Mouse (Mus musculus): ENCODE data around the gene Depdc5.

Gene Depdc5

GRCm38 (mm10) chr5:32907496-32907895, 44.0 kb downstream of the Depdc5 start:
- in situ Hi-C loops (cut with MboI, MseI), result no loop called here

- in situ Hi-C loops (cut with MboI, MseI), result loop anchor here in 1 of 2 experiments (10.0 kb wide), 1 partner anchor 121 kb away; no protein-coding TSS in a partner anchor
Measured at GRCm38 (mm10) chr5:32914071-32914470, 50.6 kb downstream of the Depdc5 start.

GRCm38 (mm10) chr5:32919281-32919680, 55.8 kb downstream of the Depdc5 start:
- in situ Hi-C loops (cut with MboI, MseI), result loop anchor here in 1 of 2 experiments (10.0 kb wide), 1 partner anchor 116 kb away; no protein-coding TSS in a partner anchor

- in situ Hi-C loops (cut with MboI, MseI), result no loop called here
Measured at GRCm38 (mm10) chr5:32922906-32923305, 59.4 kb downstream of the Depdc5 start.

GRCm38 (mm10) chr5:32930761-32931160, 67.3 kb downstream of the Depdc5 start:
- in situ Hi-C loops (cut with MboI, MseI), result no loop called here

- in situ Hi-C loops (cut with MboI, MseI), result loop anchor here in 1 of 2 experiments (5.0 kb wide), 1 partner anchor 98 kb away; no protein-coding TSS in a partner anchor
Measured at GRCm38 (mm10) chr5:32934654-32935053, 71.2 kb downstream of the Depdc5 start.

- in situ Hi-C loops (cut with MboI, MseI), result no loop called here
Measured at GRCm38 (mm10) chr5:32940586-32940985, 77.1 kb downstream of the Depdc5 start.

GRCm38 (mm10) chr5:32941209-32941924, 77.9 kb downstream of the Depdc5 start:
- in situ Hi-C loops (cut with MboI, MseI), result no loop called here

GRCm38 (mm10) chr5:32950077-32950476, 86.6 kb downstream of the Depdc5 start:
- in situ Hi-C loops (cut with MboI, MseI), result no loop called here

GRCm38 (mm10) chr5:32950702-32951274, 87.3 kb downstream of the Depdc5 start:
- in situ Hi-C loops (cut with MboI, MseI), result no loop called here

- in situ Hi-C loops (cut with MboI, MseI), result loop anchor here in 1 of 2 experiments (5.0 kb wide), 1 partner anchor 77 kb away; no protein-coding TSS in a partner anchor
Measured at GRCm38 (mm10) chr5:32955716-32956115, 92.2 kb downstream of the Depdc5 start.

- in situ Hi-C loops (cut with MboI, MseI), result loop anchor here in 1 of 2 experiments (10.0 kb wide), 1 partner anchor 993 kb away; no protein-coding TSS in a partner anchor
Measured at GRCm38 (mm10) chr5:32961616-32962015, 98.1 kb downstream of the Depdc5 start.

GRCm38 (mm10) chr5:32962581-32962980, 99.1 kb downstream of the Depdc5 start:
- in situ Hi-C loops (cut with MboI, MseI), result loop anchor here in 1 of 2 experiments (10.0 kb wide), 1 partner anchor 992 kb away; no protein-coding TSS in a partner anchor

- in situ Hi-C loops (cut with MboI, MseI), result loop anchor here in 1 of 2 experiments (10.0 kb wide), 1 partner anchor 1042 kb away; no protein-coding TSS in a partner anchor
Measured at GRCm38 (mm10) chr5:32976541-32976940, 113.0 kb downstream of the Depdc5 start.

- in situ Hi-C loops (cut with MboI, MseI), result loop anchor here in 1 of 2 experiments (10.0 kb wide), 1 partner anchor 1042 kb away; no protein-coding TSS in a partner anchor
Measured at GRCm38 (mm10) chr5:32977179-32977578, 113.7 kb downstream of the Depdc5 start.

GRCm38 (mm10) chr5:32985379-32985778, 121.9 kb downstream of the Depdc5 start:
- in situ Hi-C loops (cut with MboI, MseI), result no loop called here

- in situ Hi-C loops (cut with MboI, MseI), result no loop called here
Measured at GRCm38 (mm10) chr5:32987873-32988272, 124.4 kb downstream of the Depdc5 start.

GRCm38 (mm10) chr5:32989959-32990640, 126.6 kb downstream of the Depdc5 start:
- in situ Hi-C loops (cut with MboI, MseI), result no loop called here

- in situ Hi-C loops (cut with MboI, MseI), result no loop called here
Measured at GRCm38 (mm10) chr5:32991152-32991551, 127.7 kb downstream of the Depdc5 start.

GRCm38 (mm10) chr5:32994471-32994870, 131.0 kb downstream of the Depdc5 start:
- in situ Hi-C loops (cut with MboI, MseI), result no loop called here

- in situ Hi-C loops (cut with MboI, MseI), result no loop called here
Measured at GRCm38 (mm10) chr5:32995756-32996155, 132.3 kb downstream of the Depdc5 start.

- in situ Hi-C loops (cut with MboI, MseI), result no loop called here
Measured at GRCm38 (mm10) chr5:32996560-32996959, 133.1 kb downstream of the Depdc5 start.
